Mouse (Mus musculus) ZHBTc4 (cell line): Measurements from ENCODE around the gene Xylt1.
A peak's percentile ranks its signal among the peaks of the same experiment; 100 is the strongest.

Experiments used
- DNase-seq: peaks from one replicate; pipeline ENCODE4 v3.0.0-alpha.2; 2011; ENCODE audit warnings: low read depth, low spot score

Xylt1 gene

GRCm38 (mm10) chr7:117512301-117512700 lies 131.5 kb downstream of the Xylt1 start:
- no peak for DNase-seq

GRCm38 (mm10) chr7:117515794-117516193 lies 135.0 kb downstream of the Xylt1 start:
- no peak for DNase-seq

- DNase-seq = peak; percentile 21
Measured at GRCm38 (mm10) chr7:117516896-117517295, 136.1 kb downstream of the Xylt1 start.

DNA sequence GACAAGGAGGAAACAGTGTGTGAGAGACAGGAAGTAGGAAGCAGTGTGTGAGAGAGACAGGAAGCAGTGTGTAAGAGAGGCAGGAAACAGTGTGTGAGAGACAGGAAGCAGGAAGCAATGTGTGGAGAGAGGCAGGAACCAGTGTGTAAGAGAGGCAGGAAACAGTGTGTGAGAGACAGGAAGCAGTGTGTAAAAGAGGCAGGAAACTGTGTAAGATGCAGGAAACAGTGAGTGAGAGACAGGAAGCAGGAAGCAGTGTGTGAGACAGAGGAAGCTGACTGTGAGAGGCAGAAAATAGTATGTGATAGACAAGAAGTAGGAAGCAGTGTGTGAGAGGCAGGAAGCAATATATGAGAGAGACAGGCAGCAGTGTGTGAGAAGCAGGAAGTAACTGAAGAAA lies 140.6 kb downstream of the Xylt1 start:
- DNase-seq = no peak

- DNase-seq = peak; percentile 74
Measured at GRCm38 (mm10) chr7:117522092-117522635, 141.4 kb downstream of the Xylt1 start.

DNA sequence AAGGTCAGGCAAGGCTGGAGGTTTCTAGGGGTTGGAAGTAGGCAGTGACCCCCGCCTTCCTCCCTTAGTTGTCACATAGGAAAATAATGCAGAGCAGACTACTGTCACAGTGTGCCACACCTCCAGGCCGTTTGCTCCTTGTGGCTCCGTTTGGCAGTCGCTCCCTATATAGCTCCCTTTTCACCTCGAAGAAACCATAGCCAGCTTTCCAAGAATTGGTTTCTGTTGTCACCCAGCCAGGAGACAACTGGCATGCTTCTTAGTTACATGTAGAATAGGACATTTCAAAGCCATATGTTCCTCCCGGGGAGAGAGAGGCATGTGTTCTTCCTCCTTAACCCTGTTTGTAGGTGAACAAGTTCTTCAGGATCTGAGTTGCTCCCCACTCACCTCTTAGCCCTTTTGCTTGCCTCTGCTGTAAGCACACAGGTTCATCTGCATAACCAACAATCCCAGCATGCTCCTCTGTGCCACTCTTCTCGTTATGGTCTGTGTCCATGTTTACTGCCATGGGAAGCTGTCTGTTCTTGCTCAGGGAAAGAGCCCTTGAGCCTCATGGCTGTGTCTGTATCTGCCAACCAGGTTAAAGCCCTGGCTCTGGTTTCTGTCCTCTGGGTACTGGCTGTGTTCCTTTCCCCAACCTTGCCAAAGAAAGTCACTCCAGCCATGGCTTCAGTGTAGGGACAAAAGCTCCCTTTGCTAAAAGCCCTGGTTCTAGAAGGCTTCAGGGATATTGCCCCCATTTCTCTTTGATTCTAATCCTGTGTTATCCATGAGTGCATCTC lies 143.8 kb downstream of the Xylt1 start:
- no peak for DNase-seq

- DNase-seq = no peak
Measured at GRCm38 (mm10) chr7:117525678-117526077, 144.9 kb downstream of the Xylt1 start.

DNA sequence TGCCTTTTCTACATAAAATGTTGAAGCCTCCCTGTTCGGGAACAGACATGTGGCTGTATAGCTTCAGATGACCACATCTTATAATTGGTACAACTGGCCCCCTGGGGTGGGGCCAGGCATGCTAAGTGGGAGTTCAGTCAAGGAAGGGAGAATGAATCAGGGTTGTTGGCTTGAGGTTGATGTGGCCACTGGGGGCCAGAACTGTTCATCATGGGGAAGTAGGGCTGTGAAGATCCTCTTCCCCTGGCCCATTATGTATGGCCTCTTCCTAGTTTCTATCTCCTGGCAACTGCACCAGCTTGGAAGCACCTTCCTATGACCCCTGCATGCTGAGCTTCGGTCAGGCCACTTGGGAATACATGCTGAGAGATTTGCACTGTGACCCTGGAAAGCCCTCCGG lies 145.8 kb downstream of the Xylt1 start:
- no peak for DNase-seq

DNA sequence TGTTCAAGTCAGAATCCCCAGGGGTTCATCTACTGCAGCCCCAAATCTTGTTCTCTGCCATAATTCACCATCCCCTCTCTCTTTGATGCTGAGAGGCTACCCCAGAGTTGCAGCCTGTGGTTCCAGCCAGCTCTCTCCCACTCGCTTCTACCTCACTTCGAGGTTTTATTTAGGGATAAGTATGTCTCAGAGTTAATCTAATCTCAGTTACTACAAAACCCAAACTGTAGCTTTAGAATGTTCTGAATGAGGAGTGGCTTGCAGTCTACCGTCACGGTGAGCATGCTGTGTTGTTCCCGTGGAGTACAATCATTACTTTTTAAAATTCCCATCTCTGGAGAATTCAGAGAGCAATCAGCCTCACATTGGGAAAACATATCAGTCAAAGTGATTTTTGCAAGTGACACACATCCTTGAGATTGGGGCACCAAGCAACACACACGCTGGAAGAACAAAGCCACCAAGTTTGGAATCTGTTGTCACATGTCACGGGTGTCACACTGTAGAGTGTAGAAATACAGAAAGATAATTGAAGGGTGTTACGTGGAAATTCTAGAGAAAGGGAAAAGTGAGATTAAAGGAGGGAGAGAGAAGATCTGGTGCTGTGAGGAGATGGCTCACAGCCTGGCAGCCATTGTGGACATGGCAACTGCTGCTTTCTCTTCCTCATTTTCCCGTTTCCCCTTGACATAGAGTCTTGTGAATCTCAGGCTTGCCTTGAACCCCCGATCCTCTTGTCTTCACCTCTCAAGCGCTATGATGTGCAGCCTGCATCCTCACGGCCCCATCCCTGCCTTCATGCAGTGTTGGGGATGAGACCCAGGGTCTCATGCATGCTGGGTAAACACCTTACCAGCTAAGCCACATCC lies 149.2 kb downstream of the Xylt1 start:
- DNase-seq = no peak

- DNase-seq = no peak
Measured at GRCm38 (mm10) chr7:117532651-117533050, 151.9 kb downstream of the Xylt1 start.

- DNase-seq = no peak
Measured at GRCm38 (mm10) chr7:117533164-117533563, 152.4 kb downstream of the Xylt1 start.

DNA sequence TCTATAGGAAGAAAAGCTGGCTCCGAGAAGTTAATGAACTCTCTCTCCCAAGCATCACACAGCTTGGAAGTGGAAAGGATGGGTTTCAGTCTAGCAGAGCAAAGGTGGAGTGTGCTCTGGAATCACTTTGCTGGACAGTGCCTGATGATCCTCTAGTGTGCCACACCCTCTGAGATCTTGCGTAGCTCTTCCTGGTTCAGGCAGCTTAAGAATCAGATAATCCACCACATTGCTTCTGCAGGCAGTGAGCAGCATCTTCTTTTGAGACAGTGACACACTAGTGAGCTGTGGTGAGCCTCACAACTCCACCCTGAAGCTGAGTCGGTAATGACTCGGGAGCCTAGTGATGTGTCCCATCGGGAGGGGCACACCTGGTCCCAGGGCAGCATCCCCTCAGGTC lies 159.2 kb downstream of the Xylt1 start:
- no peak for DNase-seq

DNA sequence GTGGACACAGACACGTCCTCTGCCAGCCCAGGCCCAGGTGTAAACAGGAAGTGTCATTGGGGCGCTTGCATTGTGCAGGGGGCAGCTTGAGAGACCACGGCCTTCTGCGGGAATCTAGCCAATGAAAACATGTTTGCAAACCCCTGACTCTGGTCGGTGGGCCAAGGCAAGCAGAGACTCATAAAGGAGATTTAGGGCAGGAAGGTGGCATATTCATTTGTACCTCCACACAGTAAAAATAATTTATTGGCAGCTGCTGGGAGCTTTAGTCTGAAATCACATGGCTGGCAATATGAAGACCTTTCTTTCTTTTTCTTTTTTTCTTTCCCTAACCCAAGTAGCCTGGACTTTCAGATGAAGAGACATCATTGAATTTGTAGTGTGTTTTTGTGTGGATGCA lies 159.6 kb downstream of the Xylt1 start:
- no peak for DNase-seq

GRCm38 (mm10) chr7:117541056-117541455 lies 160.3 kb downstream of the Xylt1 start:
- DNase-seq = no peak

- no peak for DNase-seq
Measured at GRCm38 (mm10) chr7:117541681-117542080, 160.9 kb downstream of the Xylt1 start.

DNA sequence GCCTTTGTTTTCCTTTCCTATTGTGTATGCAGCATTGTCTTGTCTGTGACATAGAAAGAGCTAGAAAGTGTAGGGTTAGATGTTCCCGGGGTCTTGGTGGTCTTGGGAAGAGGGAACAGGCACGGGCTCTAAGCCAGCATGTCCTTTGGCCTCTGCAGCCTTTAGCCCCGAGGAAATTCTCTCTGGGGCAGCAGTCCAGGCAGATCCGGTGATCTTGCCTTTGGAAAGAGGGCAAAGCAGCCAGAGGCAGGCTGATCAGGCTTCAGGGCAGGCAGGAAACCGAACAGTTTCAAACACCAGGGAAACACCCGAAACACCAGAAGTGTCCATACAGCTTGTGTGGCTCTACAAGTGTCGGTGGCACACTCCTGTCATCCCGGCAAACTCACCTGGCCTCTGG lies 162.3 kb downstream of the Xylt1 start:
- no peak for DNase-seq

- no peak for DNase-seq
Measured at GRCm38 (mm10) chr7:117544126-117544525, 163.3 kb downstream of the Xylt1 start.

- no peak for DNase-seq
Measured at GRCm38 (mm10) chr7:117548301-117548700, 167.5 kb downstream of the Xylt1 start.

- DNase-seq = no peak
Measured at GRCm38 (mm10) chr7:117550916-117551549, 170.3 kb downstream of the Xylt1 start.

DNA sequence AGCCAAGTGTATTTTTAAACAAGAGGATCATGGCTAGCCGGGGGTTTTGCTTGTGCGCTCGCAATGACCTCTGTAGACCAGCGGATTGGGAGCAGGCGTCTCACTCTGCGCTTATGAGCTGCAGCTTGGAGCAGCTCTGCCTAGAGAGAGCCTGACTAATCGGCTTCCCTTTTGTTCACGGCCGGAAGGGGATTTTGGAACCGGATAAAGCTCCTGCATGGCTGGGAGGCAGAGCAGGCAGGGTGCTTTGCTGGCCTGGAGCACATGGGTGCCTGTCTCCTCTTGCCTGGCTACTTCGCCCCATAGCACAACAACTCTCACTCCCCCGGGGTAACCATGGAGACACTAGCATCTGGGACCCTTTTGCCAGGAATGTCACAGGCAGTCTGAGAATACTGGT lies 172.4 kb downstream of the Xylt1 start:
- DNase-seq = no peak

DNA sequence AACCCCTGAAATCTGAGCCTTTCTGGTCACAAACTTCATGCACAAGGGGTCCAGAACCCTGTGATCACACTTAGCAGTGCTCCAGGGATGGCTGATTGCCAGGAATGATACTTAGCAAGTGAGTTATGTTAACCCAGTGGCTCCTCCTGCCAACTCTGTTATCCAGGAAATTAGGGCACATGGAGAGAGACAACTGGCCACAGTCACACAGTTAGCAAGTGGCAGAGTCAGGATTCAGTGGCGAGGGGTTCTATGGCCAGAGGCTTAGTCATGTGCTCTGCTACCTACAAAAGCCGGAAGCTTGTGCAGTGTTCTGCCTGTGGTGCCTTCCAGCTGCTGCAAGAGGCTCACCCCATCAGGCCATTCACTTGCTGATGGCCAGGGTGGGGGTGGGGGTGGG lies 175.0 kb downstream of the Xylt1 start:
- no peak for DNase-seq

DNA sequence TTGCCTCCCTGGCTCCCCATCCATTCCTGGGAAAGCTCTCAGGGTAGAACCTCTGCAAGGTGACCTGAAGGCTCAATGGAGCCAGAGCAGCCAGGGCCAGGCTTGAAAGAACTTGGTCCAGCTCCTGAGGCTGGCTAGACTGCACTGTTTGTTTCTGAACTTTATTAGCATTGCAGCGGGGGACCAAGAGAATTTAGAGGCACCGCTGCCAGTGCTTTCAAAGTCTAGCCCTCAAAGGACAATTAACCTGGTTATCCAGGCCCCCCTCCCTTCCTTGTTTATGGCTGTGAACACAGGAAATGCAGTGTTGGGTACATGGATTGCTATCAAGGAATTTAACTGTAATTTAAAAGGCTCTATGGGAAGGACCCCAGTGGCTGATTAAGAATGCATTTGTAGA lies 177.4 kb downstream of the Xylt1 start:
- no peak for DNase-seq
